Mouse (Mus musculus): ENCODE measurements around the gene Pdia5. TPM values are rescaled to one million over a fixed set of nuclear protein-coding genes. Genes with fewer than 3 reads are reported as not detected.

The Pdia5 gene
- total and polyA plus RNA-seq, 3 experiments, result not detected

DNA sequence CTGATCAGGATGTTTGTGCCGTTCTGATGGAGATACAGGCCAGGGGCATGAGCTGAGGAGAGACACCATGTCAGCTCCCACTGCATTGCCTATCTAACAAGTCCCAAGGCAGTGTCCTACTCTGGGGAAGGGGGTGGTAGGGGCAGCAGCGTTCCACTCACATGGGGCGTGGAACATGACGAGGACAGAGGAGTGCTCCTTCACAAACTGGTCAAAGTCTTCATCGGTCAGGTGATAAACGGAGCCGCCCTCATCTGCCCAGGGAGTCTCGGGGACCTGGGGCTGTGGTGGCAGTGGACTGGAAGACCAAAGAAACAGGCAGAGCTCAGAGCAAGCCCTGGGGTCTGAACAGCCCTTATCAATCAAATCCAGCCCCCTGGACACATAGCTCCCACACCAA is 68.0 kb downstream of the Pdia5 start:
- Histone ChIP-seq H3K27me3 (ENCODE audit: control insufficient read depth in 1 of 2, insufficient read depth in 2 of 2, low read length in 2 of 2) (no peaks in the 10 kb centered on the region), H3K36me3 (ENCODE audit: control insufficient read depth in 1 of 2, insufficient read depth in 2 of 2, low read length in 2 of 2) (no peaks in the 10 kb centered on the region), H3K79me2 (ENCODE audit: control insufficient read depth, insufficient read depth, low read length, poor library complexity) (no peaks in the 10 kb centered on the region), H3K27ac (ENCODE audit: control insufficient read depth, low read depth, low read length) (no peak overlapping the region), H3K9me3 (replicated peaks; ENCODE audit: insufficient read depth, low read length) (no peaks in the 10 kb centered on the region), H3K9ac (ENCODE audit: control insufficient read depth, low read depth, low read length, poor library complexity, severe bottlenecking) (no peak overlapping the region), H3K4me1 (ENCODE audit: control insufficient read depth in 1 of 2, insufficient read depth in 2 of 2, low read length in 2 of 2) (no peaks in the 10 kb centered on the region), H3K4me3 (ENCODE audit: control insufficient read depth in 1 of 2, insufficient read depth in 1 of 2, low read depth in 2 of 2, low read length in 2 of 2) (no peak overlapping the region)
- TF ChIP-seq TCF12 (IDR thresholded peaks at IDR 0.05; ENCODE audit: low read depth, low read length) (no peak), MAFK (IDR thresholded peaks at IDR 0.05; ENCODE audit: borderline replicate concordance, low read depth, low read length) (no peak), RCOR1 (IDR thresholded peaks at IDR 0.05; ENCODE audit: low read depth, low read length) (no peak), POLR2AphosphoS2 (IDR thresholded peaks at IDR 0.05; ENCODE audit: low read length) (no peak), EP300 (IDR thresholded peaks at IDR 0.05; ENCODE audit: low read depth in 1 of 2, low read length in 2 of 2) (no peak), E2F4 (IDR thresholded peaks at IDR 0.05; ENCODE audit: borderline replicate concordance, low read depth, low read length) (no peak), KAT2A (conservative IDR thresholded peaks at IDR 0.05; ENCODE audit: low read depth, low read length) (no peak), BHLHE40 (IDR thresholded peaks at IDR 0.05; ENCODE audit: borderline replicate concordance, low read depth, low read length) (no peak), SMC3 (IDR thresholded peaks at IDR 0.05; ENCODE audit: low read depth, low read length) (no peak), TAL1 (IDR thresholded peaks at IDR 0.05; ENCODE audit: low read length) (no peak), MEF2A (IDR thresholded peaks at IDR 0.05; ENCODE audit: extremely low read depth, insufficient replicate concordance, low read depth, low read length, poor library complexity, severe bottlenecking) (no peak), ZC3H11A (IDR thresholded peaks at IDR 0.05; ENCODE audit: low read depth, low read length) (no peak), MYC (IDR thresholded peaks at IDR 0.05; ENCODE audit: low read depth, low read length) (no peak), ZNF384 (IDR thresholded peaks at IDR 0.05; ENCODE audit: low read depth, low read length) (no peak), USF1 (IDR thresholded peaks at IDR 0.05; ENCODE audit: low read depth, low read length) (no peak), ZMIZ1 (IDR thresholded peaks at IDR 0.05; ENCODE audit: low read depth, low read length) (no peak), ETS1 (IDR thresholded peaks at IDR 0.05; ENCODE audit: low read depth, low read length) (no peak), HCFC1 (IDR thresholded peaks at IDR 0.05; ENCODE audit: low read depth, low read length) (no peak)
- no peak for DNase-seq (ENCODE audit: low read depth, low spot score)

DNA sequence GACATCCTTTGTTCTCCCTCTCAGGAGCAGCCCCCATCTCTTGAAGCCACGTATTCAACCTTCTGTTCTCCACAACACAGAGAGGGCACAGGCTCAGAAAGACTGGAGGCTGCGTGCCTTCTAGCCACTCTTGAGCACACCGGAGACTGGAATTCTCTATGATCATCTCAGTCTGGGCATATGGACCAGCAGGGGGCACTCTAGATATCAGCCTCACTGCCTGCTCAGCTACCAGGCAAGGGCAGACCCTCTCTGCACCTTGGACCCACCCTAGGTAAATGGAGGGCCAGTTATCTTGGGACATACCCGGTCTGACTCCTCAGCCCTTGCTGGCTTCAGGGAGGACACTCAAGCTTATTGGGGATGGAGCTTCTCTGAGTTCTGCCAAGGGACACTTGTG is 68.5 kb downstream of the Pdia5 start:
- Histone ChIP-seq H3K79me2 (ENCODE audit: control insufficient read depth, insufficient read depth, low read length, poor library complexity) (no peaks in the 10 kb centered on the region), H3K27me3 (ENCODE audit: control insufficient read depth in 1 of 2, insufficient read depth in 2 of 2, low read length in 2 of 2) (no peaks in the 10 kb centered on the region), H3K9me3 (replicated peaks; ENCODE audit: insufficient read depth, low read length) (no peaks in the 10 kb centered on the region), H3K4me3 (ENCODE audit: control insufficient read depth in 1 of 2, insufficient read depth in 1 of 2, low read depth in 2 of 2, low read length in 2 of 2) (no peak overlapping the region), H3K36me3 (ENCODE audit: control insufficient read depth in 1 of 2, insufficient read depth in 2 of 2, low read length in 2 of 2) (no peaks in the 10 kb centered on the region), H3K9ac (ENCODE audit: control insufficient read depth, low read depth, low read length, poor library complexity, severe bottlenecking) (no peak overlapping the region), H3K4me1 (ENCODE audit: control insufficient read depth in 1 of 2, insufficient read depth in 2 of 2, low read length in 2 of 2) (no peaks in the 10 kb centered on the region), H3K27ac (ENCODE audit: control insufficient read depth, low read depth, low read length) (no peak overlapping the region)
- no peak for DNase-seq (ENCODE audit: low read depth, low spot score)
- TF ChIP-seq SMC3 (IDR thresholded peaks at IDR 0.05; ENCODE audit: low read depth, low read length), result no peak
- no peak; a peak in 1 of 6 replicates for TF ChIP-seq CTCF (IDR thresholded peaks at IDR 0.05 in 2 of 3, conservative IDR thresholded peaks at IDR 0.05 in 1 of 3; ENCODE audit: control insufficient read depth in 1 of 3, insufficient read depth in 1 of 3, low read depth in 2 of 3, low read length in 3 of 3, poor library complexity in 1 of 3, severe bottlenecking in 1 of 3)
- no peak for TF ChIP-seq E2F4 (IDR thresholded peaks at IDR 0.05; ENCODE audit: borderline replicate concordance, low read depth, low read length)
- no peak for TF ChIP-seq RCOR1 (IDR thresholded peaks at IDR 0.05; ENCODE audit: low read depth, low read length)
- no peak for TF ChIP-seq CHD2 (IDR thresholded peaks at IDR 0.05; ENCODE audit: low read length)
- TF ChIP-seq POLR2A (IDR thresholded peaks at IDR 0.05; ENCODE audit: control insufficient read depth in 1 of 2, insufficient read depth in 1 of 2, low read depth in 1 of 2, low read length in 2 of 2, poor library complexity in 1 of 2), result no peak
- no peak for TF ChIP-seq ETS1 (IDR thresholded peaks at IDR 0.05; ENCODE audit: low read depth, low read length)
- no peak for TF ChIP-seq MEF2A (IDR thresholded peaks at IDR 0.05; ENCODE audit: extremely low read depth, insufficient replicate concordance, low read depth, low read length, poor library complexity, severe bottlenecking)
- TF ChIP-seq CHD1 (IDR thresholded peaks at IDR 0.05; ENCODE audit: low read depth, low read length), result no peak

All from MEL (cell line).